Mouse (Mus musculus) neural tube, embryonic 11.5 days (tissue): ENCODE data around the gene Ccl9. TPM values are rescaled to one million over a fixed set of nuclear protein-coding genes. Genes with fewer than 3 reads are reported as not detected.

Source experiments
- ATAC-seq: fragments of 200-750 bp; cut with Nextera tagmentation; 2 replicates; pipeline ENCODE4 v1.8.0; 2017; ENCODE audit warnings: moderate number of reproducible peaks, mild to moderate bottlenecking, moderate TSS enrichment, moderate library complexity; ENCODE audit not compliant: insufficient read depth, low FRiP score, low TSS enrichment
- DNase-seq: peaks from one replicate; pipeline ENCODE4 v3.0.0-alpha.2; 2015; ENCODE audit warnings: low spot score
- H3K27ac ChIP-seq: fragments of 300-500 bp; sonication (generic); 2 replicates; pipeline ENCODE4 v1.5.1; 2014; ENCODE audit warnings: low read depth, mild to moderate bottlenecking, low read length
- H3K27me3 ChIP-seq: fragments of 300-500 bp; sonication (generic); 2 replicates; pipeline ENCODE4 v1.6.1; 2014; ENCODE audit warnings: mild to moderate bottlenecking, low read length, mixed read lengths; ENCODE audit not compliant: control insufficient read depth, insufficient read depth
- H3K36me3 ChIP-seq: fragments of 300-500 bp; sonication (generic); 2 replicates; pipeline ENCODE4 v1.6.1; 2014; ENCODE audit warnings: mild to moderate bottlenecking, low read length, moderate library complexity, mixed read lengths; ENCODE audit not compliant: control insufficient read depth, insufficient read depth
- H3K4me1 ChIP-seq: fragments of 300-500 bp; sonication (generic); 2 replicates; pipeline ENCODE4 v1.6.1; 2014; ENCODE audit warnings: low read length, mixed read lengths; ENCODE audit not compliant: control insufficient read depth, insufficient read depth
- H3K4me2 ChIP-seq: fragments of 300-500 bp; sonication (generic); 2 replicates; pipeline ENCODE4 v1.6.1; 2014; ENCODE audit warnings: low read depth, mild to moderate bottlenecking, moderate library complexity
- H3K4me3 ChIP-seq: fragments of 300-500 bp; sonication (generic); 2 replicates; pipeline ENCODE4 v1.5.1; 2014; ENCODE audit warnings: low read depth, low read length
- H3K9ac ChIP-seq: fragments of 300-500 bp; sonication (generic); 2 replicates; pipeline ENCODE4 v1.6.1; 2014; ENCODE audit warnings: mild to moderate bottlenecking, low read length
- H3K9me3 ChIP-seq: fragments of 300-500 bp; sonication (generic); 2 replicates; pipeline ENCODE4 v1.6.1; 2016; ENCODE audit warnings: low read length; ENCODE audit not compliant: control insufficient read depth
- WGBS: fragments of 180-500 bp; shearing (Covaris S2); extraction: QIAGEN DNeasy Blood & Tissue Kit; methylation state at CpG from one replicate; pipeline ENCODE4 v1.1.7; 2014; 5-methylcytosine and 5-hydroxymethylcytosine counted together
- polyA plus RNA-seq: library from polyadenylated mRNA; unstranded; fragments of >200 nt; fragmentation: Nextera tagmentation; extraction: Ambion mirVana; gene quantifications from 2 replicates; pipeline ENCODE4 v1.2.1, GENCODE M21; 2014

Ccl9 gene
- polyA plus RNA-seq, 1 experiment from 2014 or later: 0.88 TPM

DNA sequence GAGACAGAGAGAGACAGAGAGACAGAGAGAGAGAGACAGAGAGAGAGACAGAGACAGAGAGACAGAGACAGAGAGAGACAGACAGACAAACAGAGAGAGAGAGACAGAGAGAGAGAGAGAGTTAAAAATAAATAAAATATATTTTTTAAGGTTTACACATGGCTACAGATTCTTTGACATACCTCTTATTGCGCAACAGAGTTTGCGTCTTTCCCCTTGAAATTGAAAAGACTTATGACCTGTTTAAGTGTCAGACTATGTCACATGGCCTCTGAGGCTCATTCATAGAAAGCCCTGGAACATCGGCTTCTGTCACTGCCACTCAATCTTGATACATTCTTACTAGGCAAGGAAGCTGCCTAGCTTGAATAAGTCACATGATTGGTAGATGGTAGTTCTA lies 25.0 kb upstream of the Ccl9 start:
- Histone ChIP-seq H3K9me3 (no peaks in the 10 kb centered on the region), H3K27me3 (no peaks in the 10 kb centered on the region), H3K4me1 (no peaks in the 10 kb centered on the region), H3K9ac (no peak overlapping the region), H3K27ac (no peak overlapping the region), H3K36me3 (no peaks in the 10 kb centered on the region), H3K4me3 (no peak overlapping the region), H3K4me2 (no peak overlapping the region)
- 97% methylated on average over 3 of the region's 3 CpGs for WGBS
- ATAC-seq (no peak), DNase-seq (no peak)

DNA sequence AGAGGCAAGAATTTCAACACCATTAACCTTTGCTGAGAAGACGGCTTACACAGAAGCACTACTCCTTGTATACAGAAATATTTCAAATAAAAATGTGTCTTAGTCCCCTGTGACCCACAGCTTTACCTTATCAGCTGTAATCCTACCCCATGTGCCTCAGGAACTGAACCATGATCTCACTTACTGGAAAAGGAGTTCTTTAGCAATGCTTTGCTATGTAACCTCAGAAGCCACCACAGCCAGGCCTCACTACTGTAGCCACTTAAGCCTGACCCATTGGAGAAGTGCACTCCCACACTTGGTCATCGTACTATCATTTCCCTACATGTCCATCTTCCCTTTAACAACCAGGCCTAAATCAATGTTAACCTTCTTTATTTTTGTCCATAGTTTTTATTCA lies 22.1 kb upstream of the Ccl9 start:
- H3K27me3 ChIP-seq: no peaks in the 10 kb centered on the region
- DNase-seq (no peak), ATAC-seq (no peak)
- no peaks in the 10 kb centered on the region for H3K9me3 ChIP-seq
- no peak overlapping the region for H3K4me2 ChIP-seq
- H3K4me1 ChIP-seq: no peaks in the 10 kb centered on the region
- WGBS: 93% methylated on average over 2 of the region's 2 CpGs
- no peak overlapping the region for H3K27ac ChIP-seq
- no peak overlapping the region for H3K9ac ChIP-seq
- H3K36me3 ChIP-seq: no peaks in the 10 kb centered on the region
- no peak overlapping the region for H3K4me3 ChIP-seq

DNA sequence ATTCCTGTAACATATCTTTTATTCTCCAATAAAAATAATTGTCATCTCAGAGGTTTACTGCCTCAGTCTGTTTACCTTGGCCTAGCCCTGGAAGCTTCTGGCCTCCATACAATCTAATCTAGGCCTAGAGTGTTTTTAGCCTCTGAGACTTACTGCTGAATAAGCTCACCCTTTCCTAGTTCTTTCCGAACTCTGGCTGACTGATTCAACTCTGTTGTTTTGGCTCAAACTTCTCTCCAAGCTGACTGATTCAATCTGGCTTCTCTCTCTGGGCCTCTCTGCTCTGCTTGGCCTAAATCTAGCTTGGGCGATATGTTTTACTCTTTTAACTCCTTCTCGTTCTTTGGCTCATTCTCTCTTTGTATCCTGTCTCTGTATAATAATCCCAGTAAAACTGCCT lies 20.6 kb upstream of the Ccl9 start:
- H3K9ac ChIP-seq: no peak overlapping the region
- H3K27me3 ChIP-seq: no peaks in the 10 kb centered on the region
- H3K4me3 ChIP-seq: no peak overlapping the region
- H3K36me3 ChIP-seq: no peaks in the 10 kb centered on the region
- WGBS: 85% methylated on average over 3 of the region's 3 CpGs
- H3K9me3 ChIP-seq: no peaks in the 10 kb centered on the region
- H3K4me2 ChIP-seq: no peak overlapping the region
- no peak overlapping the region for H3K27ac ChIP-seq
- ATAC-seq (no peak), DNase-seq (no peak)
- no peaks in the 10 kb centered on the region for H3K4me1 ChIP-seq

DNA sequence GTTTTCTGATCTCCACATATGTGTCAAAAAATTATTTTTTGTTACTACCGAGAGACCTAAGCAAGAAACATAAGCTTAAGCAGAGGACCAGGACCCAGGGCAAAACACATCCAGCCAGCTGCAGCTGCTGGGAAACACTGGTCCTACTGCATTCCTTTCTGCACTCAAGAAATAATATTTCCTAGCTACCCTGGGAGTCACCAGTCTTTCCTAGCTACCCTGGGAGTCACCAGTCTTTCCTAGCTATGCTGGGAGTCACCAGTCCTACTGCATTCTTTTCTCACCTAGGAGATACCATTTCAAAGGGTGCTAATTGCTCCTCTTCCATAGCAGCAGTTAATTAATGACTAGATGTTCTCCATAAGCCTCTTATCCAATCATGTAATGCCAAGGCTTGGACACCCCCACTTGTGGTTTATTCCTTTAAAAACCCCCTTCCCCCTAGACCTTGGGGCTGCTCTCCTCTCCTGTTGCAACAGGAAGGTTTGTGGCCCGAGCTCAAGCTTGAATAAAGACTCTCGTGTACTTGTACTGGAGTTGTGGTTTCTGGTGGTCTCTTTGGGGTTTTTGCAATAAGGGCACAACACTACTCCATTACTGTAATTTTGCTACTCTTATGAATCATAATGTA lies 19.9 kb upstream of the Ccl9 start:
- H3K4me3 ChIP-seq: no peak overlapping the region
- H3K27me3 ChIP-seq: no peaks in the 10 kb centered on the region
- no peaks in the 10 kb centered on the region for H3K36me3 ChIP-seq
- H3K4me2 ChIP-seq: no peak overlapping the region
- H3K9ac ChIP-seq: no peak overlapping the region
- ATAC-seq (no peak), DNase-seq (no peak)
- WGBS: 87% methylated on average over 3 of the region's 3 CpGs
- H3K9me3 ChIP-seq: no peaks in the 10 kb centered on the region
- no peak overlapping the region for H3K27ac ChIP-seq
- no peaks in the 10 kb centered on the region for H3K4me1 ChIP-seq

DNA sequence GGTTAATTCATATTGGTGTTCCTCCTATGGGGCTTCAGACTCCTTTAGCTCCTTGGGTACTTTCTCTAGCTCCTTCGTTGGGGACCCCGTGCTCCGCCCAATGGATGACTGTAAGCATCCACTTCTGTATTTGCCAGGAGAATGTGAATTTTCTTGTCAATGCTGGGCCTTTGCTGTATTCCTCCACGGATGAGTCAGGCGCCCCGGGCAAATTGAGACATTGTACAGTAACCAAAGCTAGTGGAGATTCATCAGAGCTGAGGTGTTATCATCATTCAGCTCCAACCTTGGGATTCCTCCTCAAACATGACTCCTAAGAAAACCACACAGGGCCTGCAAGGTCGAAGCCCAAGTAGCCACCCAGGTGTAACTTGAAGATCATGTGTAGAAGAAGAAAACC lies 19.4 kb upstream of the Ccl9 start:
- H3K27me3 ChIP-seq: no peaks in the 10 kb centered on the region
- DNase-seq (no peak), ATAC-seq (no peak)
- WGBS: 89% methylated on average over 7 of the region's 7 CpGs
- no peak overlapping the region for H3K27ac ChIP-seq
- no peak overlapping the region for H3K9ac ChIP-seq
- no peaks in the 10 kb centered on the region for H3K4me1 ChIP-seq
- no peak overlapping the region for H3K4me3 ChIP-seq
- H3K4me2 ChIP-seq: no peak overlapping the region
- H3K36me3 ChIP-seq: no peaks in the 10 kb centered on the region
- no peaks in the 10 kb centered on the region for H3K9me3 ChIP-seq

DNA sequence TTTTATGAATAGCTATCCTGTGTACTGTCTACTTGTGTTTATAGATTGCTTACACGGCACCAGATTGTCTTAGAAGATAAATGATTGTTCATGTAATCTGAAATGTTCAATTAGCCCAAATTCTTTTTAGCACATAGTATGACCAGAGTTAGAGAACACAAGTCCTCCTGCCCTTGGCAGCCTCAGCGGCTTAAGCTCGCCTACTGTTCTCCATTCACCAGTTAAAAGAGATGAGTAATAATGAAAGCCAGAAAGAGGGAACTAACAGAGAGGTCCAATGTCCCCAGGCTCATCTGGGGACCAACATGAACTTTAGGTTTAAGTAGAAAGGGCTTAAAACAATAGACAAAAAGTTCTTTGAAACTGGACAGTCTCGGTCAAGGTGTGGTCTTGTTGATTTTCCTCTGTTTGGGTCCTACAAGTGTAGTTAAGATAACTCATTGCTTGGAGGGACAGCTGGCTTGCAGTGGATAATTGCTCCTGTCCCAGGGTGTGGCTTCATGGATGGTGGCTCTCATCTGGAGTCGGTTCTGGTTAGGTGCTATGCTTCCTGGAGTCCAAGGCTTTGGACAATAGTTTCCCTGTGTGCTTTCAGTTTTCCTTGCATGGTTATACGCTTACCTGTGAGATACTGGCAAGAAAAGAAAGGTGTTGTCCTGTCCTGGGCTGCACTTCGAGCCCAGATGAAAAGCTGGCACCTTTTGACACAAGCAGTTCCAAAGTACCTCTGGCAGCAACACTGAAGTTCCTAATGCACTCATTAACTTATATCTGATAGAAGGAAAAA lies 17.4 kb upstream of the Ccl9 start:
- Histone ChIP-seq H3K27ac (no peak overlapping the region), H3K9ac (no peak overlapping the region), H3K27me3 (no peaks in the 10 kb centered on the region), H3K36me3 (no peaks in the 10 kb centered on the region), H3K4me1 (no peaks in the 10 kb centered on the region), H3K4me3 (no peak overlapping the region), H3K4me2 (no peak overlapping the region), H3K9me3 (no peaks in the 10 kb centered on the region)
- WGBS: 81% methylated on average over 7 of the region's 7 CpGs
- DNase-seq: no peak
- ATAC-seq: no peak

DNA sequence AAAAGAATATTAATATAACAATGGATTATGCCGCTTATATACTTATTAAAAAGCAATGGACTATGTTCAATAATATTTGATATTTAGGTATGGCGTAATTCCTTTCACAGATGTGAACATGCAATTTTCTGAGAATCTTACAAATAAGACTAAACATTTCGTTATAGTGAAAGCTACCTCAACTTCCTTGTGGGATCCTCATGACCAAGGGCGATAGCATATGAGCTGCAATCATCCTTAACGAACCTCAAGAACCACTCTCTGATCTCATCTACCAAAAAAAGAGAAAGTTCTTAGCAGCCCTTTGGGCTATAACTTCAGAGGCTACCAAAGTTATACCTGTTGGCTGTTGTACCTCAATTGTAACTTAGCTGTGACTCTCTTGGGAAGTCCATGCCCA lies 15.0 kb upstream of the Ccl9 start:
- Histone ChIP-seq H3K4me3 (no peak overlapping the region), H3K36me3 (no peaks in the 10 kb centered on the region), H3K9me3 (no peaks in the 10 kb centered on the region), H3K9ac (no peak overlapping the region), H3K27me3 (no peaks in the 10 kb centered on the region), H3K4me2 (no peak overlapping the region), H3K4me1 (no peaks in the 10 kb centered on the region), H3K27ac (no peak overlapping the region)
- ATAC-seq (no peak), DNase-seq (no peak)
- WGBS: 93% methylated on average over 5 of the region's 5 CpGs

DNA sequence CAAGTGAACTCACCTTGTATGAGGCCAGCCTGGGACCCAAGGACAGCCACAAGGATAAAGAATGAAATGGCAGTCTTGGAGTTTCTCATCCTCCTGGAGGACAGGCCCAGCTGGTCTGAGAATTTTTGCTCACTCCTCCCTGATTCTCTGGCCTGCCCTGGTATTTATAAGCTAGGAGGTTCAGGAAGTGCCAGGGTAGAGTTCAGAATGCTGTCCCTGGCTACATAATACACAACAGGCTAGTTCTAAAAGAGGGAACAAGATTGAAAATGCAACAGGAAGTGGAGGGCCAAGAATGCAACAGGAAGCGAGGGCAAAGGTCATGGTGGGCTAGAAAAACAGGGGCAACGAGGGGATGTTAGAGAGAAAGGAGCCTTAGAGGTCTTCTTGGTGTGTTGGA lies 14.4 kb upstream of the Ccl9 start, which contains the start of gene Ccl6:
Ccl6 (minus strand) TSS at position 235 of the 400 bp plus-strand sequence.
- 58% methylated on average over 2 of the region's 2 CpGs for WGBS
- no peak for DNase-seq
- Histone ChIP-seq H3K9me3 (no peaks in the 10 kb centered on the region), H3K36me3 (no peaks in the 10 kb centered on the region), H3K4me3 (no peak within 1 kb of the TSS), H3K27ac (no peak within 1 kb of the TSS), H3K27me3 (no peaks in the 10 kb centered on the region), H3K4me1 (no peaks in the 10 kb centered on the region), H3K4me2 (no peak within 1 kb of the TSS), H3K9ac (no peak within 1 kb of the TSS)
- ATAC-seq: no peak

DNA sequence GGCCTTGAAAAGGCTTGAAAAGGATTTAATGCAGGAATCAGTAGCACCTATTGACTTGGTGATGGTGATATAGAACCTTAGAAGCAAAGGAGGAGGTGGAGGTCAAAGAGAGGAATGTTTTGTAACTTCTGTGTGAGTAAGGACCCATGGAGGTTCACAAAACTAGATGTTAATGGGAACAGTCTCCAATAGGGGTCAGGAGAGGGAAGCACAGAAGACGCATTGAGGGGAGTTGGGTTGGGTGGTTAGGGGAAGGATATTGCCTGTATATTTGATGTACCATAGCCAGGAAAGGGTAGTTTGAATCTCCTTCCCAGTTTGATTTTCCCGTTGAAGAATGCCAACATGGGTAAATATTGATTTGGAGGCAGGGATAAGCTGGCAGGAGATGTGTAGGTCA lies 5.8 kb upstream of the Ccl9 start:
- Histone ChIP-seq H3K36me3 (no peaks in the 10 kb centered on the region), H3K4me1 (no peaks in the 10 kb centered on the region), H3K27me3 (no peaks in the 10 kb centered on the region), H3K4me3 (no peak overlapping the region), H3K9ac (no peak overlapping the region), H3K4me2 (no peak overlapping the region), H3K9me3 (no peaks in the 10 kb centered on the region), H3K27ac (no peak overlapping the region)
- no peak for DNase-seq
- no peak for ATAC-seq
- WGBS: 78% methylated on average over 2 of the region's 2 CpGs
